Mouse (Mus musculus): ENCODE results near the gene Prkg1.

DNA sequence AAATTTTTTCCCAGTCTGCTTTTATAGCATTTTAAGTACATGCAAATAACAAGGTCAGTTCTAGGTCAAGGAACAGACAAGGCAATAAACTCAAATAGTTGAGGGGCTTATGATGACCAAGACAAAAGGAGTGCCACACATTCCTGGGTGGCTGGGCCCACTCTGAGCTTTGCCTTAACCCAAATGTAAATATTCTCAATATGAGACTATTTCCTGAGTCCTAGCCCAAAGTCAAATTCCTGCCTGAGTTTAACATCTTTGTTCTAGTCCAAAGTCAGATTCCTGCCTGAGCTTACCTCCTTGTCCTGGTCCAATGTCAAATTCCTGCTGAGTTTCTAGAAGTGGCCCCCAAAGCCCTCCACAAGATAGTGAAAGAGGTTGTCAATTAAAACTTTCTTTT lies 1206.8 kb downstream of the Prkg1 start:
- no peak for TF ChIP-seq CTCF (IDR thresholded peaks at IDR 0.05; ENCODE audit: low read depth, low read length)
- TF ChIP-seq POLR2AphosphoS5 (IDR thresholded peaks at IDR 0.05; ENCODE audit: insufficient replicate concordance, low read depth, low read length): no peak
- TF ChIP-seq GATA1 (IDR thresholded peaks at IDR 0.05; ENCODE audit: borderline replicate concordance, low read length): no peak
- no peak for TF ChIP-seq TAL1 (conservative IDR thresholded peaks at IDR 0.05; ENCODE audit: low read depth, low read length)
- TF ChIP-seq GATA2 (IDR thresholded peaks at IDR 0.05; ENCODE audit: borderline replicate concordance, low read depth, low read length): no peak
